Mouse (Mus musculus): ENCODE measurements at regions not wholly inside any gene's neighbourhood (a gene's known extent, or its start where the extent isn't known, plus 50 kb on each side); places are given as distances from the start of the nearest gene placed in this dataset.

DNA sequence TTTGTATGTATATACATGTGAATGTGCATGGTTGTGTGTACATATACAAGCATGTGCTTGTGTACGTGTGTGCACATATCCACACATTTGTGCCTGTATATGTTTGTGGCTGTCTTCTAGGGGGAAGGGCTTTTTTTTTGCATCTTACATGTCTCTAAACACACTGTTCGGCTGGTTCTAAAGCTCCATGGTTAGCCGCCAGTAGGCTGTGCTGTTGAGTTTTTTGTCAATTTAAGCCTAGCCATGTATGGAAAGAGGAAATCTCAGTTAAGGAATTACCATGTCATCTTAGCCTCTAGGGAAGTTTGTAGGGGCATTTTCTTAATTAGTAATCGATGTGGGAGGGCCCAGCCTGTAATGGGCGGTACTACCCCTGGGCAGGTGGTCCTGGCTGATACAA, 411.5 kb upstream of the Kcnab2 start:
- no peak overlapping the region for H3K4me3 ChIP-seq (replicated peaks; ENCODE audit: low read length)
- H3K27me3 ChIP-seq (ENCODE audit: insufficient read depth, low read length): 0 out of 2 replicates have a peak, but pooled peaks cover 2% of the 10 kb centered on the region
- no peaks in the 10 kb centered on the region for H3K36me3 ChIP-seq (ENCODE audit: insufficient read depth, low read length)
- TF ChIP-seq POU5F1 (IDR thresholded peaks at IDR 0.05; ENCODE audit: borderline replicate concordance, low read length): no peak
- peak; percentile 42 for TF ChIP-seq CTCF (conservative IDR thresholded peaks at IDR 0.05; ENCODE audit: low read length)
- H3K9me3 ChIP-seq (ENCODE audit: low read length): peaks cover 16% of the 10 kb centered on the region
- H3K4me1 ChIP-seq (replicated peaks; ENCODE audit: low read depth, low read length): peaks cover 13% of the 10 kb centered on the region

DNA sequence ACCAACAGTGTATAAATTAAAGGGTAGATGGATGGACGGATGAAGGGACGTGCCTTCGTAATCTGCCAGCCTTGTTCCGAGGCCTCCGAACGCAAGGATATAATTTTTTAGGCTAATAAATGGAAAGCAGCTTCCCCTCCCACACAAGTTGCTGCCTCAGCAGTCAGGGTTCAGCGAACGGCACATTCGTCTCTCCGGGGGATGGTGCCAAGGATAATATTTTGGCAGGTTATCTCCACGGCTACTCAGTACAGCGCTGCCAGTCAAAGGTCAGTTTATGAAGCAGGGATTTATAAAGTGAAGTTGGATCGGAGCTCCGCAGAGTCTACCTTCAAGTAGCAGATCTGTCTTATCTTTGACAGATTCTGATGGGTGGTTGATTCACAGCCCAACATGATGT, 410.6 kb upstream of the Kcnab2 start:
- TF ChIP-seq CTCF (conservative IDR thresholded peaks at IDR 0.05; ENCODE audit: low read length) (no peak), NANOG (IDR thresholded peaks at IDR 0.05; ENCODE audit: borderline replicate concordance, low read length) (no peak), POU5F1 (IDR thresholded peaks at IDR 0.05; ENCODE audit: borderline replicate concordance, low read length) (no peak)
- peaks cover 13% of the 10 kb centered on the region for H3K4me1 ChIP-seq (replicated peaks; ENCODE audit: low read depth, low read length)
- no peaks in the 10 kb centered on the region for H3K36me3 ChIP-seq (ENCODE audit: insufficient read depth, low read length)
- peaks cover 16% of the 10 kb centered on the region for H3K9me3 ChIP-seq (ENCODE audit: low read length)
- 0 out of 2 replicates have a peak, but pooled peaks cover 2% of the 10 kb centered on the region for H3K27me3 ChIP-seq (ENCODE audit: insufficient read depth, low read length)
- H3K4me3 ChIP-seq (replicated peaks; ENCODE audit: low read length): no peak overlapping the region

DNA sequence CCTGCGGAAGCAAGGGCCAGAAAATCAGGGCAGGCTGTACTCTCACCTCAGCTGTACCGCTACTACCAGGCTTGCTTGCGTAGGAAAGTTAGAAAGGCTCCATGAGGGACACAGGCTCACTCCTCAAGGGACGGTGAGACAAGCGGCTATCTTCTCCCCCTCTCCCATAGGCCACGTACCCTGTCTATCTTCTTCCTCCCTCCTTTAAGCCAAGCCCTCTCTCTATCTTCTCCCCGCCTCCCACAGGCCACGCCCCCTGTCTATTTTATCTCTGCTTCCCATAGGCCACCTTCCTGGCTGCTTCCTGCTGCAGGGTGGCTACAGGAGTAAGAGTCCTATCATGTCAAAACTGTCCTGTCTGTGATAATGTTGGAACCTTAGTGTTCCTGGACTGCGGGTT, 409.1 kb upstream of the Kcnab2 start:
- Histone ChIP-seq H3K36me3 (ENCODE audit: insufficient read depth, low read length) (no peaks in the 10 kb centered on the region), H3K27me3 (ENCODE audit: insufficient read depth, low read length) (peaks cover 5% of the 10 kb centered on the region; the same call in 1 of the 2 replicates), H3K4me3 (replicated peaks; ENCODE audit: low read length) (peak overlapping the region; percentile 67), H3K4me1 (replicated peaks; ENCODE audit: low read depth, low read length) (peaks cover 13% of the 10 kb centered on the region), H3K9me3 (ENCODE audit: low read length) (peaks cover 19% of the 10 kb centered on the region)
- TF ChIP-seq CTCF (conservative IDR thresholded peaks at IDR 0.05; ENCODE audit: low read length) (no peak), NANOG (IDR thresholded peaks at IDR 0.05; ENCODE audit: borderline replicate concordance, low read length) (no peak), POU5F1 (IDR thresholded peaks at IDR 0.05; ENCODE audit: borderline replicate concordance, low read length) (no peak)

DNA sequence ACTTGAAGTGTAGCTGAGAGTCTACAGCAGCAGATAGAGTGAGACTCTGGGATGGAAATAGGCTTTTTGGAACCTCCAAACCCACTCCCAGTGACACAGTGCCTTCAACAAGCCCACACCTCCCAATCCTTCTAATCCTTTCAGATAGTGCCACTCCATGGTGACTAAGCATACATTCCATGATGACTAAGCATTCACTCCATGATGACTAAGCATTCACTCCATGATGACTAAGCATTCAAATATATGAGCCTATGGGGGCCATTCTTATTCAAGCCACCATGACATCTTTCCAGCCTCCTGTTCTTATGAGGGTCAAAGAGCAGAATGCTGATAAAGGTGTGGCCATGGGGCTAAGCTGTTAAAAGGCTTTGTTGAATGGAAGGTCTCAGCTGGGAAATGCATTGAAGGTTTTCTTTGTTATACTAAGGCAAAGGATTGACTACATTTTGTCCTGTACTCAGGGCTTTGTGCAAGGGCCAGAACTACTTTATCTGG, 403.8 kb upstream of the Kcnab2 start:
- Histone ChIP-seq H3K36me3 (ENCODE audit: insufficient read depth, low read length) (no peaks in the 10 kb centered on the region), H3K4me3 (replicated peaks; ENCODE audit: low read length) (no peak overlapping the region), H3K27me3 (ENCODE audit: insufficient read depth, low read length) (peaks cover 3% of the 10 kb centered on the region; the same call in 1 of the 2 replicates), H3K9me3 (ENCODE audit: low read length) (peaks cover 27% of the 10 kb centered on the region), H3K4me1 (replicated peaks; ENCODE audit: low read depth, low read length) (peaks cover 6% of the 10 kb centered on the region; the same call in 1 of the 2 replicates)
- TF ChIP-seq POU5F1 (IDR thresholded peaks at IDR 0.05; ENCODE audit: borderline replicate concordance, low read length): no peak
- no peak for TF ChIP-seq CTCF (conservative IDR thresholded peaks at IDR 0.05; ENCODE audit: low read length)

GRCm38 (mm10) chr4:152880368-152880767, 402.7 kb upstream of the Kcnab2 start:
- Histone ChIP-seq H3K27me3 (ENCODE audit: insufficient read depth, low read length) (peaks cover 3% of the 10 kb centered on the region; the same call in 1 of the 2 replicates), H3K36me3 (ENCODE audit: insufficient read depth, low read length) (no peaks in the 10 kb centered on the region), H3K4me3 (replicated peaks; ENCODE audit: low read length) (no peak overlapping the region), H3K4me1 (replicated peaks; ENCODE audit: low read depth, low read length) (no peaks in the 10 kb centered on the region), H3K9me3 (ENCODE audit: low read length) (peaks cover 27% of the 10 kb centered on the region)
- TF ChIP-seq POU5F1 (IDR thresholded peaks at IDR 0.05; ENCODE audit: borderline replicate concordance, low read length) (no peak), CTCF (conservative IDR thresholded peaks at IDR 0.05; ENCODE audit: low read length) (no peak), NANOG (IDR thresholded peaks at IDR 0.05; ENCODE audit: borderline replicate concordance, low read length) (no peak)

DNA sequence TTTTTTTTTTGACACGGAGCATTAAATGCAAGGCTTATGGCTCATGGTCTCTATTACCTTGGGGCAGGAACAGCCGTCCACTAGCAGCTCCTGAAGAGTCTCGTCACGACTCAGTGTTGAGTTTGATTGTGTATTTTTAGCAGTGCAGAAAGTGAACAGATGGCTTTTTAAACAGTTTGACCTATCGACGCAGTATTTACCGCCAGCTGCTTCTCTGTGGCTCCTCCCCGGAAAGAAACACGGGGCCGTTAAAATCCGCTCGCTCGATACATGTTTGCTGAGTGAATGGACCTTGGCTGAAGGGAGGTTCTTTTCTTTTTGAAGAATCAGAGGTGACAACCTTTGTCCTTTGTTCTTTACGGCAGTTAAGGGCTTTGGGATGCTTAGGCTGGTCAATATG, 401.3 kb upstream of the Kcnab2 start:
- peaks cover 27% of the 10 kb centered on the region for H3K9me3 ChIP-seq (ENCODE audit: low read length)
- H3K27me3 ChIP-seq (ENCODE audit: insufficient read depth, low read length): peaks cover 3% of the 10 kb centered on the region; the same call in 1 of the 2 replicates
- TF ChIP-seq NANOG (IDR thresholded peaks at IDR 0.05; ENCODE audit: borderline replicate concordance, low read length): no peak
- TF ChIP-seq CTCF (conservative IDR thresholded peaks at IDR 0.05; ENCODE audit: low read length): no peak
- no peak for TF ChIP-seq POU5F1 (IDR thresholded peaks at IDR 0.05; ENCODE audit: borderline replicate concordance, low read length)
- H3K36me3 ChIP-seq (ENCODE audit: insufficient read depth, low read length): no peaks in the 10 kb centered on the region
- no peak overlapping the region for H3K4me3 ChIP-seq (replicated peaks; ENCODE audit: low read length)
- H3K4me1 ChIP-seq (replicated peaks; ENCODE audit: low read depth, low read length): no peaks in the 10 kb centered on the region

DNA sequence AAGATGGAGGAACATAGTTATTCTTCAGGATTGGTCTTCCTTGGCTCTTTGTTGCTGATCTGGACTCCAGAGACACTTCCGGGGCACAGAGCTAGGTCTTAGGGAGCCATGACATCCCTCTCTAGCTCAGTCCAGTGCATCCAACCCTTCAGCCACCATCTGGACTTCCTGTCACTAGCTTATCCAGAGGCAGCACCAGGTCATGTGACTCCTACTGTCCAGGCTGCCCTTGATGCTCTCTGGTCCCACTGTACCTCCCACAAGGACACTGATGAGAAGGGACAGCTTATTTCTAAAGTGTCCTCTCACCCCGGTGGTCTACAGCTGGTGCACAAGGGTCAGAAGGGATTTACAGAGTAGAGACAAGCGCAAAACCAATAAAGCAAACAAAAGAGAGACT, 400.7 kb upstream of the Kcnab2 start:
- no peaks in the 10 kb centered on the region for H3K36me3 ChIP-seq (ENCODE audit: insufficient read depth, low read length)
- peaks cover 27% of the 10 kb centered on the region for H3K9me3 ChIP-seq (ENCODE audit: low read length)
- TF ChIP-seq CTCF (conservative IDR thresholded peaks at IDR 0.05; ENCODE audit: low read length) (no peak), POU5F1 (IDR thresholded peaks at IDR 0.05; ENCODE audit: borderline replicate concordance, low read length) (no peak), NANOG (IDR thresholded peaks at IDR 0.05; ENCODE audit: borderline replicate concordance, low read length) (no peak)
- H3K27me3 ChIP-seq (ENCODE audit: insufficient read depth, low read length): peaks cover 3% of the 10 kb centered on the region; the same call in 1 of the 2 replicates
- H3K4me3 ChIP-seq (replicated peaks; ENCODE audit: low read length): no peak overlapping the region
- no peaks in the 10 kb centered on the region for H3K4me1 ChIP-seq (replicated peaks; ENCODE audit: low read depth, low read length)

DNA sequence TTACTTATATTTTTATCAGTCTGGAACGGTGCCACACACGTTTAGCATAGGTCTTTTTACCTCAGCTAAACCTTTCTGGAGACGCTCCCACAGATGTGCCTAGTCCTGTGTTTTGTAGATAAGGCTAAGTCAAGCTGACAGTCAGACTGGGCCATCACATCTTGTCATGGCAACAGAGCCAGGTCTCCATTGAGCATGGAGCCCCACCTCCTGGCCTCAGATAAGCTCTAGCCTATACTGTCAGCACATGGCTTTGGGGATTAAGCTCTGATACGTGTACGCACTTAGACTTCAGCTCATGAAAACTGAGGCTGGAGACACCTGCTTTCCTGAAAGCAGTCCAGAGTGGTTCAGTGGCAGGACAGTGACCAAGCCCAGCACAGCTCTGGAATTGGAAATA, 392.4 kb upstream of the Kcnab2 start:
- H3K9me3 ChIP-seq (ENCODE audit: low read length): no peaks in the 10 kb centered on the region
- H3K27me3 ChIP-seq (ENCODE audit: insufficient read depth, low read length): no peaks in the 10 kb centered on the region; the same call in 1 of the 2 replicates

GRCm38 (mm10) chr4:152865894-152866293, 388.2 kb upstream of the Kcnab2 start:
- Histone ChIP-seq H3K9me3 (ENCODE audit: low read length) (no peaks in the 10 kb centered on the region), H3K4me1 (replicated peaks; ENCODE audit: low read depth, low read length) (no peaks in the 10 kb centered on the region), H3K4me3 (replicated peaks; ENCODE audit: low read length) (no peak overlapping the region), H3K36me3 (ENCODE audit: insufficient read depth, low read length) (no peaks in the 10 kb centered on the region), H3K27me3 (ENCODE audit: insufficient read depth, low read length) (no peaks in the 10 kb centered on the region)
- no peak for TF ChIP-seq NANOG (IDR thresholded peaks at IDR 0.05; ENCODE audit: borderline replicate concordance, low read length)
- TF ChIP-seq CTCF (conservative IDR thresholded peaks at IDR 0.05; ENCODE audit: low read length): no peak
- no peak for TF ChIP-seq POU5F1 (IDR thresholded peaks at IDR 0.05; ENCODE audit: borderline replicate concordance, low read length)

More for the DNA sequence above, 392.4 kb upstream of the Kcnab2 start:
- TF ChIP-seq POU5F1 (IDR thresholded peaks at IDR 0.05; ENCODE audit: borderline replicate concordance, low read length) (no peak), NANOG (IDR thresholded peaks at IDR 0.05; ENCODE audit: borderline replicate concordance, low read length) (no peak), CTCF (conservative IDR thresholded peaks at IDR 0.05; ENCODE audit: low read length) (no peak)
- Histone ChIP-seq H3K4me1 (replicated peaks; ENCODE audit: low read depth, low read length) (no peaks in the 10 kb centered on the region), H3K4me3 (replicated peaks; ENCODE audit: low read length) (no peak overlapping the region), H3K36me3 (ENCODE audit: insufficient read depth, low read length) (no peaks in the 10 kb centered on the region)
